Mouse (Mus musculus) small intestine, adult 2 months (tissue): ENCODE data around the gene Smug1.

ENCODE experiments used
- CTCF ChIP-seq: fragments of 200-500 bp; IDR thresholded peaks from 2 replicates; pipeline ENCODE4 v1.5.1; 2012; ENCODE audit warnings: low read depth, mild to moderate bottlenecking, control low read depth, inconsistent platforms, low read length, moderate library complexity, mixed read lengths; ENCODE audit not compliant: insufficient replicate concordance, insufficient read length; ENCODE audit errors: extremely low read depth
- POLR2A ChIP-seq: fragments of 200-500 bp; IDR thresholded peaks from 2 replicates; pipeline ENCODE4 v1.6.1; 2012; ENCODE audit warnings: low read depth, mild to moderate bottlenecking, control low read depth, inconsistent platforms, low read length, moderate library complexity

DNA sequence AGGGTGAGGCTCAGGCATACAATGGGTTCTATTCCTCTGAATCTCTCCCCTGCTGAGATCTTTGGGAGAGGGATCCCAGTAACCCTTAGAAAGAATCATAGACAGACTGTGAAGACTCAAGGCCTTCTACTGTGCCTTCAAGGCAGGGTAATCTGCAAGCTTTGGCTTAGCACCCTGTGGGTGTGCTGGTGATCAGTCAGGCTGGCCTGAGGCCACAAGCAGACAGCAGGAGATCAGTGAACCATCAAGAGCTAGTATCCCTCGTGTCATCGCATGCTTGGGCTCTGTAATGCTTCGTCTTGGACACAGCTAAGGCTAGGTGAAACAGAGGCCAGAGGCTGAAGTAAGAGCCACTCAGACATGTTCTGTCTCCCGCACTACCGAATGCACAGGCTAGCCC lies 6.4 kb upstream of the Smug1 start:
- no peak for TF ChIP-seq POLR2A
- no peak for TF ChIP-seq CTCF
